Mouse (Mus musculus): Measurements from ENCODE around the gene Metrnl.

- no peak for TF ChIP-seq CTCF (IDR thresholded peaks at IDR 0.05; ENCODE audit: insufficient read depth, low read depth, low read length)
- no peak for TF ChIP-seq POLR2A (IDR thresholded peaks at IDR 0.05; ENCODE audit: insufficient read depth, low read depth, low read length)
These were observed 19.4 kb downstream of the Metrnl start for GRCm38 (mm10) chr11:121720752-121721151.

All from olfactory bulb, adult 2 months (tissue).